Mouse (Mus musculus): ENCODE measurements at regions not wholly inside any gene's neighbourhood (a gene's known extent, or its start where the extent isn't known, plus 50 kb on each side); places are given as distances from the start of the nearest gene placed in this dataset.

- DNase-seq (ENCODE audit: low read depth, low spot score), result no peak
- TF ChIP-seq CHD2 (IDR thresholded peaks at IDR 0.05; ENCODE audit: low read length) (no peak), EP300 (IDR thresholded peaks at IDR 0.05; ENCODE audit: low read depth in 1 of 2, low read length in 2 of 2) (no peak), MYC (IDR thresholded peaks at IDR 0.05; ENCODE audit: low read depth, low read length) (no peak), E2F4 (IDR thresholded peaks at IDR 0.05; ENCODE audit: borderline replicate concordance, low read depth, low read length) (no peak), ZNF384 (IDR thresholded peaks at IDR 0.05; ENCODE audit: low read depth, low read length) (no peak), ETS1 (IDR thresholded peaks at IDR 0.05; ENCODE audit: low read depth, low read length) (no peak), BHLHE40 (IDR thresholded peaks at IDR 0.05; ENCODE audit: borderline replicate concordance, low read depth, low read length) (no peak), CHD1 (IDR thresholded peaks at IDR 0.05; ENCODE audit: low read depth, low read length) (no peak), SIN3A (IDR thresholded peaks at IDR 0.05; ENCODE audit: low read length) (no peak), TAL1 (IDR thresholded peaks at IDR 0.05; ENCODE audit: low read length) (no peak)
- Histone ChIP-seq H3K4me3 (ENCODE audit: control insufficient read depth in 1 of 2, insufficient read depth in 1 of 2, low read depth in 2 of 2, low read length in 2 of 2) (no peak overlapping the region), H3K9me3 (replicated peaks; ENCODE audit: insufficient read depth, low read length) (no peaks in the 10 kb centered on the region), H3K27me3 (ENCODE audit: control insufficient read depth in 1 of 2, insufficient read depth in 2 of 2, low read length in 2 of 2) (no peaks in the 10 kb centered on the region), H3K27ac (ENCODE audit: control insufficient read depth, low read depth, low read length) (no peak overlapping the region), H3K36me3 (ENCODE audit: control insufficient read depth in 1 of 2, insufficient read depth in 2 of 2, low read length in 2 of 2) (no peaks in the 10 kb centered on the region), H3K9ac (ENCODE audit: control insufficient read depth, low read depth, low read length, poor library complexity, severe bottlenecking) (no peak overlapping the region), H3K4me1 (ENCODE audit: control insufficient read depth in 1 of 2, insufficient read depth in 2 of 2, low read length in 2 of 2) (no peaks in the 10 kb centered on the region), H3K79me2 (ENCODE audit: control insufficient read depth, insufficient read depth, low read length, poor library complexity) (no peaks in the 10 kb centered on the region; the same call in 1 of the 2 replicates)
Measured at GRCm38 (mm10) chr13:31313821-31314220, 242.1 kb upstream of the Foxq1 start.

GRCm38 (mm10) chr13:31317066-31317465, 238.9 kb upstream of the Foxq1 start:
- H3K9ac ChIP-seq (ENCODE audit: control insufficient read depth, low read depth, low read length, poor library complexity, severe bottlenecking), result no peak overlapping the region
- no peak overlapping the region for H3K27ac ChIP-seq (ENCODE audit: control insufficient read depth, low read depth, low read length)
- TF ChIP-seq GATA1 (IDR thresholded peaks at IDR 0.05; ENCODE audit: low read depth, low read length), result no peak
- no peak for TF ChIP-seq EP300 (IDR thresholded peaks at IDR 0.05; ENCODE audit: low read depth in 1 of 2, low read length in 2 of 2)
- TF ChIP-seq MYB (IDR thresholded peaks at IDR 0.05; ENCODE audit: low read depth, low read length), result no peak
- no peak for TF ChIP-seq POLR2AphosphoS2 (IDR thresholded peaks at IDR 0.05; ENCODE audit: low read length)
- no peak for TF ChIP-seq USF1 (IDR thresholded peaks at IDR 0.05; ENCODE audit: low read depth, low read length)
- TF ChIP-seq ZNF384 (IDR thresholded peaks at IDR 0.05; ENCODE audit: low read depth, low read length), result no peak
- no peak for TF ChIP-seq SIN3A (IDR thresholded peaks at IDR 0.05; ENCODE audit: low read length)
- TF ChIP-seq USF2 (IDR thresholded peaks at IDR 0.05; ENCODE audit: borderline replicate concordance in 1 of 2, insufficient read depth in 1 of 2, low read depth in 1 of 2, low read length in 2 of 2), result no peak
- TF ChIP-seq POLR2AphosphoS5 (IDR thresholded peaks at IDR 0.05; ENCODE audit: borderline replicate concordance, low read depth, low read length), result no peak
- TF ChIP-seq CHD2 (IDR thresholded peaks at IDR 0.05; ENCODE audit: low read length), result no peak
- TF ChIP-seq RCOR1 (IDR thresholded peaks at IDR 0.05; ENCODE audit: low read depth, low read length), result no peak
- H3K9me3 ChIP-seq (replicated peaks; ENCODE audit: insufficient read depth, low read length), result no peaks in the 10 kb centered on the region
- DNase-seq (ENCODE audit: low read depth, low spot score), result no peak
- no peaks in the 10 kb centered on the region for H3K4me1 ChIP-seq (ENCODE audit: control insufficient read depth in 1 of 2, insufficient read depth in 2 of 2, low read length in 2 of 2)
- no peaks in the 10 kb centered on the region for H3K27me3 ChIP-seq (ENCODE audit: control insufficient read depth in 1 of 2, insufficient read depth in 2 of 2, low read length in 2 of 2)
- H3K79me2 ChIP-seq (ENCODE audit: control insufficient read depth, insufficient read depth, low read length, poor library complexity), result no peaks in the 10 kb centered on the region; the same call in 1 of the 2 replicates
- no peaks in the 10 kb centered on the region for H3K36me3 ChIP-seq (ENCODE audit: control insufficient read depth in 1 of 2, insufficient read depth in 2 of 2, low read length in 2 of 2)
- H3K4me3 ChIP-seq (ENCODE audit: control insufficient read depth in 1 of 2, insufficient read depth in 1 of 2, low read depth in 2 of 2, low read length in 2 of 2), result no peak overlapping the region
